Mouse (Mus musculus) thymus, adult 2 months (tissue): ENCODE measurements around the gene Dtx1. TPM values are rescaled to one million over a fixed set of nuclear protein-coding genes. Genes with fewer than 3 reads are reported as not detected.
A peak's percentile ranks its signal among the peaks of the same experiment; 100 is the strongest.

Experiments used
- DNase-seq: peaks from one replicate; pipeline ENCODE4 v3.0.0; 2021
- H3K27ac ChIP-seq: fragments of 200-500 bp; 2 replicates; pipeline ENCODE4 v1.5.1; 2012; ENCODE audit warnings: low read length, control low read depth; ENCODE audit not compliant: control insufficient read depth, insufficient read depth
- H3K27me3 ChIP-seq: fragments of 200-500 bp; 2 replicates; pipeline ENCODE4 v1.6.1; 2012; ENCODE audit warnings: mild to moderate bottlenecking, low read length, moderate library complexity, mixed read lengths; ENCODE audit not compliant: control insufficient read depth, insufficient read depth
- H3K36me3 ChIP-seq: fragments of 200-500 bp; 2 replicates; pipeline ENCODE4 v1.6.1; 2012; ENCODE audit warnings: mild to moderate bottlenecking, low read length, moderate library complexity; ENCODE audit not compliant: control insufficient read depth, insufficient read depth
- H3K4me1 ChIP-seq: fragments of 200-500 bp; replicated peaks from 2 replicates; pipeline ENCODE4 v1.6.1; 2012; ENCODE audit warnings: low read length; ENCODE audit not compliant: control insufficient read depth, insufficient read depth
- H3K4me3 ChIP-seq: fragments of 200-500 bp; 2 replicates; pipeline ENCODE4 v1.5.1; 2012; ENCODE audit warnings: mild to moderate bottlenecking, low read length, control low read depth, moderate library complexity; ENCODE audit not compliant: control insufficient read depth, insufficient read depth
- CTCF ChIP-seq: fragments of 200-500 bp; IDR thresholded peaks from 2 replicates; pipeline ENCODE4 v1.5.1; 2012; ENCODE audit warnings: mild to moderate bottlenecking, control low read depth, low read length, moderate library complexity, borderline replicate concordance; ENCODE audit not compliant: control insufficient read depth, poor library complexity, insufficient read depth; ENCODE audit errors: extremely low read depth
- POLR2A ChIP-seq: fragments of 200-500 bp; IDR thresholded peaks from 2 replicates; pipeline ENCODE4 v1.6.1; 2012; ENCODE audit warnings: mild to moderate bottlenecking, low read length, control low read depth, moderate library complexity; ENCODE audit not compliant: control insufficient read depth, poor library complexity, insufficient read depth; ENCODE audit errors: extremely low read depth
- WGBS: fragments of 180-500 bp; shearing (Covaris S2); methylation state at CpG from one replicate; pipeline ENCODE4 v1.1.7; 2018; 5-methylcytosine and 5-hydroxymethylcytosine counted together
- polyA plus RNA-seq: library from polyadenylated mRNA; depleted of rRNA; stranded (reverse); fragments of >200 nt; gene quantifications from 2 replicates; pipeline ENCODE4 v1.2.3, GENCODE M21; 2012

Dtx1 gene
- polyA plus RNA-seq, 1 experiment, result 66.6 TPM

DNA sequence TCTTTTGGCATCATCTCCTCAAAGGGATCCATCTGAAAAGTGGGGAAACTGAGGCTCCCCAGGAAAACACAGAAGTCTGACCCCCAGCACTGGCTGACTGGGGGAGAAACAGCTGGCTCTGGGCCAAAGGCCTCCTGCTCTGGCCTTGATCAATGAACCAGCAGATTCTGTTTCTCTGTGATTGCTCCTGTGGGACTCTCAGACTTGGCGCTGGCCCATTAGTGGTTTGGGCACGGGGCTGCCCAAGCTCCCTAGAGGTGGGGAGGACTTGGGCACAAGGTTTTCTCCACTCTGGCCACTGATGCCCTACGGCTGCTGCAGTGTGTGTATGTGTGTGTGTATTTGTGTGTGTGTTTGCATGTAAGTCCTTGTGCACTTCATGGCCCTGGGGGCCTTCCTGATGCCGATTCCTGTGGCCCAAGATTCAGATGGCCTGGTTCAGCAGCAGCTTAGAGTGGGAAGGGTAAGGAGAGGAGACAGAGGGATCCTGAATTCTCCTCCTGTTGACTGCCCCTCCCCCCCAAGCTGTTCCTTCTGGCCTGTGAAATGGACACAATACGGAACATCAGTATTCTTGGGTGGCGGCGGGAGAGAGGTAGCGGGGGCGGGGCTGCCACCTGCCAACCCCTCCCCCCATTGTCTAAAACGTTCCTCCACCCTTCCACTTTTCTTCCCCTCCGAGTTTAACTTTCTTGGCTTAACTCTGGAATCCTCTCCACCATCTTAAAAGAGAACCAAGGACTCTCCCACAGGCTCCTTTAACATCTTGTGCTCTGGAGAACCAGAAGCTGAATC lies 10.5 kb downstream of the Dtx1 start:
- no peaks in the 10 kb centered on the region for H3K27me3 ChIP-seq
- 81% methylated on average over 11 of the region's 11 CpGs for WGBS

DNA sequence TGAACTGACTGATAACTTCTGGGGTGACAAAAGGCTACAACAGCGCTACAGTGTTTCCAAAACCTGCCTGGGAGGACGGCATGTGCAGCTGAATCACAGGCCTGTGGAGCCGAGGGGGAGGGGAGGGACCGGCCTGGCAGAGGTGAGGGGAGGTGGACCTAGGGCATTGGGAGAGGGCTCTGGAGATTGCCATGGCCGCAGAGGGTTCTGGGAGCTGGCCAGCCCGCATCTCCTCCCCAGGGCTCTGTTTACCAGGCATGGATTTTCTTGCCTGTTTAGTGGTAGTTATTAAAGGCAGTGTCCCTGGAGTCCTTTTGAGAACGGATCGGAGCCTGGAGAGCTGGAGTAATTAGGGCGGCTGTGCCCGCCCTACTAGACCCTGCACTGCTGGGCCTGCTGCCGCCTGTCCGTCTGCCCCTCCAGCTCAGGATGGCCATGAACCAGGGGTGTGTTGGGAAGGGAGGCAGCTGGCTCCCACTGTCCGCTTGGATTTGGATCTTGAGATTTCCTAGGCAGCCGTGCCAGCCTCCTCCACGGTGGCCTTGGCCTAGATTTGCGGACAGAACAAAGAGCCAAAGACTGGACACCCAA lies 12.8 kb downstream of the Dtx1 start:
- WGBS, result 93% methylated on average over 16 of the region's 16 CpGs
- H3K27me3 ChIP-seq, result peaks cover 7% of the 10 kb centered on the region
- H3K27ac ChIP-seq, result no peak overlapping the region
- H3K36me3 ChIP-seq, result no peaks in the 10 kb centered on the region
- H3K4me3 ChIP-seq, result no peak overlapping the region
- TF ChIP-seq CTCF, result no peak
- no peak for TF ChIP-seq POLR2A
- H3K4me1 ChIP-seq, result peaks cover 16% of the 10 kb centered on the region
- no peak for DNase-seq

More for the DNA sequence above, 10.5 kb downstream of the Dtx1 start:
- DNase-seq, result no peak
- no peaks in the 10 kb centered on the region for H3K36me3 ChIP-seq
- no peak overlapping the region for H3K4me3 ChIP-seq
- peaks cover 11% of the 10 kb centered on the region for H3K4me1 ChIP-seq
- no peak for TF ChIP-seq CTCF
- TF ChIP-seq POLR2A, result no peak
- no peak overlapping the region for H3K27ac ChIP-seq

DNA sequence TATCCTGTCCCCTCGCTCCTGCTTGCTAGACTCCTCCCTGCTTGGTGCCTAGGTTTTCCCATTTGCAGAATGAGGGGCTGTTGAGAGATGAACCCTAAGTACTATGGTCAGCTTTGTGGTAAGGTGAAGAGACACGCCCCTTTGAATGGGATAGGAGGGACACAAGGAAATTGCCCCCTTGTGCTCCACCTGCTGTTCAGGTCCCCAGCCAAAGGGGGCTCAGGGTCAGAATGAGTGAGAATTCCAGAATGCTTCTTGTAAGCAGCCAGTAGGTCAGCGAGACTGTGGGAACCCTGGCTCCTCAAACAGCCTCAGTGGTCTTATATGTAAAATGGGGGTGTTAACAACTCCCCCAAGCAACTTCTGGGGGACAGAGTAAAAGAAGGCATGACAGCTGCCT lies 13.5 kb downstream of the Dtx1 start:
- Histone ChIP-seq H3K27ac (no peak overlapping the region), H3K27me3 (peaks cover 7% of the 10 kb centered on the region), H3K4me3 (no peak overlapping the region), H3K4me1 (peaks cover 16% of the 10 kb centered on the region), H3K36me3 (no peaks in the 10 kb centered on the region)
- 84% methylated on average over 3 of the region's 3 CpGs for WGBS
- TF ChIP-seq CTCF (no peak), POLR2A (no peak)
- DNase-seq, result no peak

DNA sequence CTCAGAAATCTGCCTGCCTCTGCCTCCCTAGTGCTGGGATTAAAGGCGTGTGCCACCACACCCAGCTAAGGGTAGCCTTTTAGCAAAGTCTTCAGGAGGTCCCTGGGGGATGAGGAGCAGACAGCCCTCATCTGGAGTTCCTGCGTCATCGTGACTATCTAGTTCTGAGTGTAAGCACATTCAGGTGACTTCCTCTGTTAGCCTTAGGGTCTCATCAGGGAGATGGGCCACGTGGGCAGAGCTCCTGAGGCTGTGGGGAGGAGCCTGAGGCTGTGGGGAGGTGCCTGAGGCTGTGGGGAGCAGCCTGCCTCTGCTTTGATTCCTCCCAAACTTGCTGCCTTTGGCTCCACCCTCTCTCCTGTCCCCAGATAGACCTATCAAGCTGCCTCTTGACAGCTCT lies 14.9 kb downstream of the Dtx1 start:
- Histone ChIP-seq H3K27ac (no peak overlapping the region), H3K36me3 (no peaks in the 10 kb centered on the region), H3K4me1 (peaks cover 16% of the 10 kb centered on the region), H3K27me3 (peaks cover 7% of the 10 kb centered on the region), H3K4me3 (no peak overlapping the region)
- TF ChIP-seq CTCF, result no peak
- no peak for TF ChIP-seq POLR2A
- no peak for DNase-seq
- WGBS, result 30% methylated on average over 4 of the region's 4 CpGs

DNA sequence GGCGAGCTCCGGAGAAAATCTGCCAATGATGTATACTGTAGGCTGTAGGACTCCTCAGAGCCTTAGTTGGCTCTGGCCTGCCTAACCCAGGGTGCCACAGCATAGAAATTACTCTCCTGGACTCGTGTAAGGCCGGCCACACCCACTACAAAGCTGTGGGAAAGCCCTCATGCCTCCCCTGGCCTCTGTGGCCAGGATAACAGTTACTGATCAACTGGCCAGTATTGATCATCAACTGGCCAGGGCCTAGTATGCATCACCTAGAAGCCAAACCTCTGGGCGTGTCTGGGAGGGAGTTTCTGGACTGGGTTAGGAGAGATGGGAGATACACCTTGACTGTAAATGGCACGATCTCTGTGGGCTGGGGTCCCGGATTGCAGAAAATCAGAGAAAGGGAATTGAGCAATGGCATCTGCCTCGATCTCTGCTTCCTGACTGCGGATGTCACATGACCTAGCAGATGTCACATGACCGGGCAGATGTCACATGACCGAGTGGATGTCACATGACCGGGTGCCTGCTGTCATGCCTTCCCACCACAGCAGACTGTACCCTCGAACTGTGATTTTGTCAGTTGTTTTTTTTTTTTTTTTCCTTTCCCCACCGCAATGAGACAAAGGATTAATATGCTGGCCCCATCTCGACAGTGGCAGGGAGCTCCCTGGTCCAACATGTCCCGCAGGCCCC lies 15.5 kb downstream of the Dtx1 start:
- H3K27me3 ChIP-seq, result peaks cover 7% of the 10 kb centered on the region
- WGBS, result 77% methylated on average over 16 of the region's 16 CpGs
- H3K4me3 ChIP-seq, result no peak overlapping the region
- H3K36me3 ChIP-seq, result no peaks in the 10 kb centered on the region
- TF ChIP-seq CTCF, result no peak
- no peak for TF ChIP-seq POLR2A
- H3K4me1 ChIP-seq, result peaks cover 16% of the 10 kb centered on the region
- H3K27ac ChIP-seq, result no peak overlapping the region
- no peak for DNase-seq

DNA sequence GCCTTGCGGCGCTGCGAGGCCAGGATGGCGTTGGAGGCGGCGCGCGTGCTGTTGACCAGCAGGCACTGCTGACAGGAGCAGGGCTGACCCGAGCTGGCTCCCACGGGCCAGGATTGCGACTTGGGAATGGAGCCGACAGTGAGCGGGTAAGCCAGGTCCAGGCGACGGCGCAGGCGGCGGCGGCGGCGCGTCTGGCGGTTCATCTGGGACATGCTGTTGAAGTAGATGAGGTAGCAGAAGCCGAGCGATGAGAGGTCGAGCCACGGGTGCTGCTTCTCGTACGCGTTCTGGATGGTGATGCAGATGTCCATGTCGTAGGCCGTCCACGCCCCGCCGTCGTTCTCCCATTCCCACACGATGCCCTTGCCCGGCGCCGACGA lies 17.0 kb downstream of the Dtx1 start:
- Histone ChIP-seq H3K27ac (no peak overlapping the region), H3K4me3 (peak overlapping the region; percentile 24), H3K4me1 (peaks cover 28% of the 10 kb centered on the region), H3K36me3 (no peaks in the 10 kb centered on the region), H3K27me3 (peaks cover 7% of the 10 kb centered on the region)
- WGBS, result 26% methylated on average over 41 of the region's 41 CpGs
- no peak for TF ChIP-seq POLR2A
- no peak for TF ChIP-seq CTCF
- no peak for DNase-seq
